Mouse (Mus musculus): ENCODE measurements around the gene Acpp. TPM values are rescaled to one million over a fixed set of nuclear protein-coding genes. Genes with fewer than 3 reads are reported as not detected.

Acpp gene
- polyA plus RNA-seq, 1 experiment from 2014 or later: 0.22 TPM

DNA sequence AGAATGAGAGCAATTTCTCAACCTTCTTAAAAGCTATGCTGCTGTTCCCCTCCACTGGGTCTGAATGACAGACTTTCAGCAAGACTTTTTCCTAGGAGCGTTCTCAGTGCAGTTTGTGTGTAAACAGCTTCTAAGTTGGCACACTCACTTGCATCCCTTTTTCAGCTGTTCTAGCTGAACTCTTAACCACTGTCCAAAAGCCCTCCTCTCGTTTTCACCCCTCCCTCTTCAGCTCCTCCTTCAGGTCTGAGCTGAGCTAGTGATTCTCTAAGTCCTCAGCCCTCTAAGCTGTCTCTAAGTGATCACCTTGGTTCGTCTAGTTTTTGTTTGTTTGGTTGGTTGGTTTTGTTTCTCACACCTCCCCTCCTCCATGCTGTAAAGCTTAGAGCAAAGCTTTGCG lies 77.2 kb downstream of the Acpp start:
- H3K9me3 ChIP-seq: no peaks in the 10 kb centered on the region
- H3K4me3 ChIP-seq: no peak overlapping the region
- H3K27me3 ChIP-seq (ENCODE audit: insufficient read depth, poor library complexity, severe bottlenecking): no peaks in the 10 kb centered on the region
- no peak overlapping the region for H3K27ac ChIP-seq
- H3K36me3 ChIP-seq: no peaks in the 10 kb centered on the region
- WGBS: 66% methylated on average over 4 of the region's 4 CpGs
- DNase-seq (ENCODE audit: low spot score): no peak
- peaks cover 18% of the 10 kb centered on the region for H3K4me1 ChIP-seq (replicated peaks)

DNA sequence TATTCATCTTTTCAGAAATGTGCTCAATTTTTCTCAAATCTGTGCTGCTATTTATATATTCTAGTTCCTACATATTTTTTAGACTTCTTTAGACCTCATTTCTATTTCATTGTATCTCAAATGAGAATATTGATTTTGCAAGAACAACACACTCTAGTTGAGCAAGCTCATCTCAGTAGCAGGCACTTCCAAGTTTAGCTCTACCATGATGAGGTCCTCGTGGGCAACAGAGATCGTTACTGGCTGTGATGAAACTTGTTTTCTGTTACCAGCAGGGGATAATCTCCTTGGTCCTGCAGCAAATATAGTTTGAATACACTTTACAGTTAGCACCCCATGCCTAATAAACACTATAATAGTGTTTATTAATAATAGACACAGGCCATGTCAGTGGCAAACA lies 81.5 kb downstream of the Acpp start:
- no peak for DNase-seq (ENCODE audit: low spot score)
- no peak overlapping the region for H3K27ac ChIP-seq
- no peaks in the 10 kb centered on the region for H3K36me3 ChIP-seq
- no peaks in the 10 kb centered on the region for H3K27me3 ChIP-seq (ENCODE audit: insufficient read depth, poor library complexity, severe bottlenecking)
- 82% methylated on average over 2 of the region's 2 CpGs for WGBS
- no peaks in the 10 kb centered on the region for H3K9me3 ChIP-seq
- no peak overlapping the region for H3K4me3 ChIP-seq
- H3K4me1 ChIP-seq (replicated peaks): peaks cover 9% of the 10 kb centered on the region

DNA sequence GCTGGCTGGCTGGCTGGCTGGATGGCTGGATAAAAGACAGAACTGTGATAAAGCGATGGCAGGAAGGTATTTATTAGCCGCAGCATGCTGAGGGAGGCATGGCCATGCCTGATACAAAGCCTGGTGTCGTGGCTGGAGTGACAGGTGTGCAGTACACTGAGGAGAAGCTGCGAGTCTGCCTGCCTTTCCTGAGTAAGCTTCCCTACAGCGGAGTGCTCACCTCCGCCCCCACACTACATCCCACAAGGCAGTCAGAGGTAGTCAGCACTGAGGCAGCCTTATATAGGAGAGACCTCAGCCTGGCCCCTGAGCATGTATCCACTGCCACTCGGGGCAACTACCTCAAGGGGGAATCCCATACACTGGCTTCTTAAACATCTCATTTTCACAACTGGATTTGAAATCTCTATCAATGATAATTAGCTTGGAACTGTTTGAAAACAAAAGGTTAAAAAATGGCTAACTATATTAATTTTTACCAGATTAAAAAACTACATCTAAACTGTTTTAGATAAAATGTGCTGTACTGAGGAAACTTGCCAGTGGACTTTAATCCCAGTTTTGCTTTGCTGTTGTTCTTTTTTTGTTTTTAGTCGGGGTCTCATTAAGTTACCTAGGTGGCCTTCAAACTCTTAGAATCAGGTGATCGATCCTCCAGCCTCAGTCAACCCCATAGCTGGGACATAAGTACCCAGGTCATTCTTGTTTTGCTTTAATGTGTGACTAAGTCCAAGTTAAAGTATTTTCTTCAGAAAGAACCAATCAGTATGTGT lies 83.0 kb downstream of the Acpp start:
- WGBS: 80% methylated on average over 9 of the region's 9 CpGs
- H3K4me1 ChIP-seq (replicated peaks): no peaks in the 10 kb centered on the region
- no peak overlapping the region for H3K4me3 ChIP-seq
- DNase-seq (ENCODE audit: low spot score): no peak
- H3K27me3 ChIP-seq (ENCODE audit: insufficient read depth, poor library complexity, severe bottlenecking): no peaks in the 10 kb centered on the region
- no peaks in the 10 kb centered on the region for H3K9me3 ChIP-seq
- H3K36me3 ChIP-seq: no peaks in the 10 kb centered on the region
- H3K27ac ChIP-seq: no peak overlapping the region

DNA sequence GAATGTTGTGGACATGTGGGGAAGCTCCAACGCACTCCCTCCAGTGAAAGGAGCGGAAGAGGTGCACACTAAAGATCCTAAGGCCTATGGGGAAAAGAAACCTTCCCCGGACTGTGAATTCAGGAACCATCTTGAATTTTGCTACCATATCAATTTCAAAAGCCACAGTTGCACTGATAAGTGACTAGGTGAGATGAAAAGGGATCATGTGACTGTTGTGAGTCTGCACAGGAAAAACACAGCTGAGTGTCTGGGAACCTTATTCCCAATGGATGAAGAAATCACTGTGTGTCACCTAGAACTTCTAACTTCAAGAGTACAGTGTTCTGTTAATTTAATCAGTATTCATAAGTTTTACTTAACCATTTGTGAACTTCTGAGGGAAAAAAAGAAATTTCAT lies 84.9 kb downstream of the Acpp start:
- H3K27ac ChIP-seq: no peak overlapping the region
- DNase-seq (ENCODE audit: low spot score): no peak
- H3K36me3 ChIP-seq: no peaks in the 10 kb centered on the region
- H3K4me3 ChIP-seq: no peak overlapping the region
- no peaks in the 10 kb centered on the region for H3K27me3 ChIP-seq (ENCODE audit: insufficient read depth, poor library complexity, severe bottlenecking)
- no peaks in the 10 kb centered on the region for H3K4me1 ChIP-seq (replicated peaks)
- WGBS: 96% methylated on average over 3 of the region's 3 CpGs
- no peaks in the 10 kb centered on the region for H3K9me3 ChIP-seq

DNA sequence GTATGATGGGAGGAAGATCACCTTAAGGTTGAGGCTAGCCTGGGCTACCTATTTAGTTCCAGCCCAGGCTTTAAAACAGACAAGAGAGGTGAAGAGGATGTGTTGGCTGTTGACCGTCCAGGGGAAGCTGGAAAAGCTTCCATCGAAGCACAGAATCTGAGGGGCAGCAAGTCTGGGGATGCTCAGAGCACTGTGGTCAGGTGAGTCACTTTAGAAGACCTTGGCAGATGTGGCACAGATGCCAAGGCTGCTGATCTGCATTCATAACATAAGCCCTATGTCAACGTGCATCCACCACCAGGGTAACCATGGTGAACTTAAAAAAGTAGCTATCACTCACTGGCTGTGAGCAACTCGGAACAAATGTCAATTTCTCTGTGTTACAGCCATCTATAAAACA lies 85.9 kb downstream of the Acpp start:
- Histone ChIP-seq H3K27me3 (ENCODE audit: insufficient read depth, poor library complexity, severe bottlenecking) (no peaks in the 10 kb centered on the region), H3K4me3 (no peak overlapping the region), H3K27ac (no peak overlapping the region), H3K9me3 (no peaks in the 10 kb centered on the region), H3K36me3 (peaks cover 3% of the 10 kb centered on the region), H3K4me1 (replicated peaks) (no peaks in the 10 kb centered on the region)
- 87% methylated on average over 4 of the region's 4 CpGs for WGBS
- no peak for DNase-seq (ENCODE audit: low spot score)

DNA sequence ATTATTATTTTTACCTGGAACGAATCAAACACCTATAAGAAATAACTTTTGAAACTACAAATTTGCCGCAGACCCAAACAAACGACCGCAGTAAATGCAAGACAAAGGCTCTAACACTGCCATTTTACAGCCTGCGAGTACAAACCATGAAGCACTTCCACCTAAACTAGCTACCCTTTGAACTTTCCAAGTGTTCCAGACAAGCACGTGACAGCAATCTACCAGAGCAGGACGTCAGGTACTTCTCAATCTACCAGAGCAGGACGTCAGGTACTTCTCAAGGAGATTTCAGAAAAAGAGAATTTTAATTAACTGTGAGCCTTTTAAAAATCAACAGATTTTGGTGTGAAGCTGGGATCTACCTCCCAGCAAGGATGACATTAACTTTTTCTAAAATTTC lies 86.4 kb downstream of the Acpp start:
- H3K36me3 ChIP-seq: peaks cover 8% of the 10 kb centered on the region
- no peaks in the 10 kb centered on the region for H3K27me3 ChIP-seq (ENCODE audit: insufficient read depth, poor library complexity, severe bottlenecking)
- no peaks in the 10 kb centered on the region for H3K9me3 ChIP-seq
- H3K4me3 ChIP-seq: no peak overlapping the region
- no peaks in the 10 kb centered on the region for H3K4me1 ChIP-seq (replicated peaks)
- WGBS: 89% methylated on average over 8 of the region's 8 CpGs
- no peak overlapping the region for H3K27ac ChIP-seq
- DNase-seq (ENCODE audit: low spot score): no peak

DNA sequence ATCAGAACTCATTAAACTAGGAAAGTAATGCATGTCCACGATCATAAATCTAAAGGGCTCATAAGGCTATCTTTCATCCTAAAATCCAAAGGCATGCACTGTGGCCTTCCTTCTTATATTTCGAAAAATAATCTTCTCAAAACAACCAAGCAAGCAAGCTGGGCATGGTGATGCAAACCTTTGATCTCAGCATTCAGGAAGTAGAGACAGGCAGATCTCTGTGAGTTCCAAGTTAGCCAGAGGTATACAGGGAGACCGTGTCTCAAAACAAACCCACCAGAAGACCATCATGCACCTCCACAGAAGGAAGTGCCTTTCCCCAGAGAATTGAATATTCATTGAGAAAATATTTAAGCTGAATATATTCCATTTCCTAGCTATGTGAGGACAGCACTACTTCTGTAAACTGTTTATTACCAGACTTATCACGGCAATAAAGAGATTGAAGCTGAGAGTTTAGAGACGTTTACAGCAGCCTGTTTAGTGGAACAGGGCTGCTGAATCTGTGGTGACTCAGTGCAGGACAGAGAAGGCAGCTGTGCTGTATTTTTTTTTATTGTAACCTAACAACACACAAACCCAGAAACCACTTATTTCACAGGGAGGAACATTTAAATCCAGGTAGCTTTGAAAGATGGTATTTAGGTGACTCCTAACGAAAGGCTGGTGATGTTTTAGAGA lies 90.1 kb downstream of the Acpp start:
- H3K4me1 ChIP-seq (replicated peaks): no peaks in the 10 kb centered on the region
- WGBS: 89% methylated on average over 6 of the region's 6 CpGs
- H3K9me3 ChIP-seq: no peaks in the 10 kb centered on the region
- H3K27ac ChIP-seq: no peak overlapping the region
- no peak for DNase-seq (ENCODE audit: low spot score)
- H3K36me3 ChIP-seq: peaks cover 28% of the 10 kb centered on the region
- H3K4me3 ChIP-seq: no peak overlapping the region
- H3K27me3 ChIP-seq (ENCODE audit: insufficient read depth, poor library complexity, severe bottlenecking): no peaks in the 10 kb centered on the region

DNA sequence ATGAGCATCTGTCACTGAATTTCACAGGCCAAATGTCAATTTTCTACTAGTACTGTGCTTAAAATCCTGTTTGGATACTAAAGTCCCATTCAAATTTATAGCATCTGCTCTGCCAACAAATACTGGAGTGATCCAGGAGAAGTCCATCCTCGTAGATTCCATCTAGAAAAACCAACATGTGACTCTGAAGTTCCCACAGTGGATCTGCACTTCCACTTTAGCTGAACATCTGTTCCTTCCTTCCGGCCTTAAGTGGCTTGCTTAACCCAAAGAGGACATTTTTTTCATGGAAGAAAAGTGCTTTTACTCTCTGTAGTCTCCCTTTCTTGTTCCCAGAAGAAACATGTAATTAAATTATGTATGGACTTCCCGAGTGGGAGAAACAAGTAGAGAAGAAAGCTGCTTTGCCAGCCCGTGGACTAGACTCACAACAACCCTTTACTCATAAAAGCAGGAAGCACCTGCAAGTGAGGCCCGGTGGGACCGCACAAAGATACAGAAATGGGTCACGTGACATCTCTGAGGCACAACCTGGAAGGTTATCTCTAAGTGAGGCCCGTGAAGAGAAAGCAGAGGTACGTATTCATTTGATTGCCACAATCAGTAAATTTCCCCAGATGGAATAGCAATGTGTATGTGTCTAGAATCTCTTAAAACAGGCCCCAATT lies 93.6 kb downstream of the Acpp start:
- Histone ChIP-seq H3K27ac (no peak overlapping the region), H3K36me3 (peaks cover 50% of the 10 kb centered on the region), H3K27me3 (ENCODE audit: insufficient read depth, poor library complexity, severe bottlenecking) (no peaks in the 10 kb centered on the region), H3K9me3 (no peaks in the 10 kb centered on the region), H3K4me3 (no peak overlapping the region), H3K4me1 (replicated peaks) (no peaks in the 10 kb centered on the region)
- WGBS: 92% methylated on average over 9 of the region's 9 CpGs
- no peak for DNase-seq (ENCODE audit: low spot score)

DNA sequence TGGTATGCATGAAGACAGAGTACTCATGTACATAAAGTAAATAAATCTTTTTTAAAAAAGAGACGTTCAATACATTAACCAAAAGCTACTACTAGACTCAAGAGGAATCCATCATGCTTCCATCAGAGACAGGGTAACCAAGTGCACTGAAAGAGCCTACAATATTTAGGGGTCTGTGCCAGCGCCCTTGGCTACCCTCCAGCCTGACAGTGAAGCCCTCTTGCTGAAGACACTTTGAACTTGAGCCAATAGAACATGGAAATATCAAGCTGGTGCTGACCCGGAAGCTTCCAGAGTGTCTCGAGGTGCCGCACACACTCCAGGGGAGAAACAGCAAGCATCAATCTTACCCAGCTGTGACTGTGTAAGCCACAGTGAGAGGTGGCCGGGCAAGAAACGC lies 97.4 kb downstream of the Acpp start:
- Histone ChIP-seq H3K27me3 (ENCODE audit: insufficient read depth, poor library complexity, severe bottlenecking) (no peaks in the 10 kb centered on the region), H3K4me1 (replicated peaks) (no peaks in the 10 kb centered on the region), H3K27ac (no peak overlapping the region), H3K36me3 (peaks cover 67% of the 10 kb centered on the region), H3K4me3 (no peak overlapping the region), H3K9me3 (no peaks in the 10 kb centered on the region)
- WGBS: 93% methylated on average over 7 of the region's 7 CpGs
- DNase-seq (ENCODE audit: low spot score): no peak

DNA sequence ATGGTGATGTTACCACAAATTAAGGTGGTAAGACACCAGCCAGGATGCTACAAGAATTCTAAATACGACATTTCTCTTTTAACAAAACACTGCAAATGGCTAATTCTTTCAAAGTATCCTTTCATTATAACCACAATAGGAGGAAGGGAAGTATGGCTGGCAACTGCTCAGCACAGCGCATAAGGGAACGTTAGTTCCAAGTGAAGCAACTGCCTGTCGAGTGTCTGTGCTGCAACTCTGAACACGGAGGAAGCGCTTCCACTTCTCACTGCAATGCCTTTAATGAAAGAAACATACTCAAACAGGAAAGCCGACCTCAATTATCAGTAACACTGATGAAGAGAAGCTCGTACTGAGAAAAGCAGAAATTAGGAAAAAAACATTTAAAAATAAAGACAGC lies 98.5 kb downstream of the Acpp start:
- no peak for DNase-seq (ENCODE audit: low spot score)
- Histone ChIP-seq H3K9me3 (no peaks in the 10 kb centered on the region), H3K4me3 (no peak overlapping the region), H3K27ac (no peak overlapping the region), H3K4me1 (replicated peaks) (no peaks in the 10 kb centered on the region), H3K36me3 (peaks cover 73% of the 10 kb centered on the region), H3K27me3 (ENCODE audit: insufficient read depth, poor library complexity, severe bottlenecking) (no peaks in the 10 kb centered on the region)
- WGBS: 97% methylated on average over 8 of the region's 8 CpGs

Other genes starting within 250 kb of the Acpp start
- gene Ackr4, start 210.8 kb downstream of the Acpp start, polyA plus RNA-seq (2016; fragmentation: Nextera tagmentation; extraction: Ambion mirVana): 0.26 and 0.42 TPM in 2 replicates
- 15.8 and 22.3 TPM in 2 replicates for gene Dnajc13, start 74.8 kb downstream of the Acpp start, polyA plus RNA-seq (2016; fragmentation: Nextera tagmentation; extraction: Ambion mirVana)
- 0.34 and 0.46 TPM in 2 replicates for gene Cpne4, start 209.5 kb upstream of the Acpp start, polyA plus RNA-seq (2016; fragmentation: Nextera tagmentation; extraction: Ambion mirVana)